Mouse (Mus musculus): ENCODE measurements around the gene Hddc3.

GRCm38 (mm10) chr7:80374280-80374679, 31.4 kb downstream of the Hddc3 start:
- no peak for TF ChIP-seq POLR2A (IDR thresholded peaks at IDR 0.05; ENCODE audit: control insufficient read depth, extremely low read depth, insufficient read depth, low read length, poor library complexity)
- no peak for TF ChIP-seq CTCF (IDR thresholded peaks at IDR 0.05; ENCODE audit: borderline replicate concordance, control insufficient read depth, extremely low read depth, insufficient read depth, low read length, poor library complexity)

Data from thymus, adult 2 months (tissue).